Mouse (Mus musculus) olfactory bulb, adult 2 months (tissue): ENCODE measurements at regions not wholly inside any gene's neighbourhood (a gene's known extent, or its start where the extent isn't known, plus 50 kb on each side); places are given as distances from the start of the nearest gene placed in this dataset.

Experiments
- H3K27ac ChIP-seq: fragments of 200-500 bp; 2 replicates; pipeline ENCODE4 v1.5.1; 2012; ENCODE audit warnings: low read depth, low read length; ENCODE audit not compliant: insufficient read depth
- H3K4me1 ChIP-seq: fragments of 200-500 bp; 2 replicates; pipeline ENCODE4 v1.6.1; 2012; ENCODE audit warnings: low read length; ENCODE audit not compliant: control insufficient read depth, insufficient read depth
- H3K4me3 ChIP-seq: fragments of 200-500 bp; 2 replicates; pipeline ENCODE4 v1.5.1; 2012; ENCODE audit warnings: mild to moderate bottlenecking, low read depth, low read length, moderate library complexity; ENCODE audit not compliant: insufficient read depth
- CTCF ChIP-seq: fragments of 200-500 bp; IDR thresholded peaks from 2 replicates; pipeline ENCODE4 v1.5.1; 2012; ENCODE audit warnings: low read depth, mild to moderate bottlenecking, low read length, moderate library complexity; ENCODE audit not compliant: insufficient read depth
- POLR2A ChIP-seq: fragments of 200-500 bp; IDR thresholded peaks from 2 replicates; pipeline ENCODE4 v1.6.1; 2012; ENCODE audit warnings: mild to moderate bottlenecking, low read depth, low read length, moderate library complexity; ENCODE audit not compliant: insufficient read depth
- WGBS: fragments of 180-500 bp; shearing (Covaris S2); methylation state at CpG from one replicate; pipeline ENCODE4 v1.1.7; 2018; 5-methylcytosine and 5-hydroxymethylcytosine counted together

DNA sequence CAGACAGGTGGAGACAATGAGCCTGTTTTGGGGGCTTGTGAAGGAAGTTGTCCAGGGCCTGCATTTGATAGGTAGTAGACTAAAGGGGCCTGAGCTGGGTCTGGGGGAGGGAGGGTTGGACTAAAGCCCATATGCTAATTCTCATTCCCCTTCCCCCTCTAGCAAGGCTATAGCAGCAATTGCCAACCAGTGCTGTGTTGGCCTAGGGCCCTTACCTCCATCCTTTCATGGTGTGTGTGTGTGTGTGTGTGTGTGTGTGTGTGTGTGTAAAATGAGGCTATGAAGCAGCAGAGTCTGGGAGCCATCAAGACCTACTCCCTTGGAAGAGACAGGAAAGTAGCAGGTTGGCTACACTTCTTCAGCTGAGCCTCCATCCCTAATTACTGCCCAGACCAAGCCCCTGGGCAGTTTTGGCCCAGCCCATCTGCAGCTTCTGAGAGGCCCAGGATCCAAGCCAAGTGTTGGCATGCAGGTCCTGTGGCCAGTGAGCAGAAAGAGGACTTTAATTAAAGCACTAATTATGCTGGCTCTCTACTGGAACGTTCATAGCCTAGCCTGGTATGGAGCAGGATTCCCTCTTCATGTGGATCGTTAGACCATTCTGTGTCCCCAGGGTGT, 143.4 kb downstream of the Dhx35 start:
- Histone ChIP-seq H3K4me1 (no peaks in the 10 kb centered on the region; the same call in 1 of the 2 replicates), H3K27ac (no peak overlapping the region), H3K4me3 (no peak overlapping the region)
- WGBS, result 51% methylated on average over 2 of the region's 2 CpGs
- no peak for TF ChIP-seq POLR2A
- no peak for TF ChIP-seq CTCF

DNA sequence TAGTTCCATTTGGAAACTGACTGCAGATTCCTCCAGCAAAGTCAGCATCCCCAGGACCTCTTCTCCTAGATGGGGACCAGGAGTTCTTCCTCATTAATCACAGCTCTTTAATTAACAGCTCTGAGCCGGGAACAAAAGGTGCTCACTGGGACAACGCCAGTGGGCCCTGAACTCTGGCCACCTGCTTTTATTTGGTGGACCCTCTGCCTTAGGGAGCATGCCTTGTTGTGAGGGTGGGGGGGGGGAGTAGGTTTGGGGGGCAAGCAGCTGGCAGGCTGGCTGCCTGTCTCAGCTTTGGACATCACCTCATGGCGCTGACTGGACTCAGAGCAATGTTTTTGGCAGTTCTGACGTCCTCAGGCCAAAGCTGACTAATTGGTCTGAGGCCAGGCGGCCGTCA, 154.8 kb downstream of the Dhx35 start:
- no peak overlapping the region for H3K4me3 ChIP-seq
- no peak overlapping the region for H3K27ac ChIP-seq
- 0 out of 2 replicates have a peak, but pooled peaks cover 8% of the 10 kb centered on the region for H3K4me1 ChIP-seq
- no peak for TF ChIP-seq CTCF
- no peak for TF ChIP-seq POLR2A
- WGBS, result 72% methylated on average over 6 of the region's 6 CpGs

- 70% methylated on average over 3 of the region's 3 CpGs for WGBS
- Histone ChIP-seq H3K4me1 (0 out of 2 replicates have a peak, but pooled peaks cover 8% of the 10 kb centered on the region), H3K4me3 (no peak overlapping the region), H3K27ac (no peak overlapping the region)
- no peak for TF ChIP-seq POLR2A
- no peak for TF ChIP-seq CTCF
These were observed 156.5 kb downstream of the Dhx35 start for GRCm38 (mm10) chr2:158951061-158951460.

GRCm38 (mm10) chr2:158956888-158957287, 162.3 kb downstream of the Dhx35 start:
- WGBS, result 27% methylated on average over 11 of the region's 11 CpGs
- TF ChIP-seq POLR2A (no peak), CTCF (no peak)
- Histone ChIP-seq H3K4me1 (peaks cover 4% of the 10 kb centered on the region; the same call in 1 of the 2 replicates), H3K27ac (no peak overlapping the region), H3K4me3 (no peak overlapping the region)

GRCm38 (mm10) chr2:158965003-158965665, 170.5 kb downstream of the Dhx35 start:
- H3K27ac ChIP-seq, result no peak overlapping the region
- WGBS, result 40% methylated on average over 6 of the region's 6 CpGs
- TF ChIP-seq CTCF (no peak), POLR2A (no peak)

DNA sequence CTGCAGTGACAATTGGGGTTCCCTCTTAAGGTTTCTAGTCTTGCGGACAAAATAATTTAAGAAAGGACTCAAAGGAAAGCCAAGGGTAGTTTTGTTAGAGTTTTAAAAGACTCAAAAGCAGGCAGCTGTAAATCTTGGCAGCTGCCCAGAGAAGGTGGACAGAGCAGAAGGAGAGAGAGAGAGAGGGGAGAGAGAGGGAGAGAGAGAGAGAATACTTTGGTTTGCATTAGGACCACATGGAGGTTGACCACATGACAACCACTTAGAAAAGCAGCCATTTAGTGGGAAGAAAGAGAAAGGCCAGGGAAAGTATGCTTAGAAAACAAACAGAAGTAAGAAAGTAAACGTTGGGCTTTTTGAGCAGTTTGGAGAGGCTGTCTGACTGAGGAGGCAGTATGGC, 177.6 kb downstream of the Dhx35 start:
- Histone ChIP-seq H3K4me3 (no peak overlapping the region), H3K27ac (no peak overlapping the region), H3K4me1 (no peaks in the 10 kb centered on the region)
- TF ChIP-seq CTCF (no peak), POLR2A (no peak)
- WGBS, result 50% methylated on average over 2 of the region's 2 CpGs

More at GRCm38 (mm10) chr2:158965003-158965665, 170.5 kb downstream of the Dhx35 start:
- Histone ChIP-seq H3K4me1 (0 out of 2 replicates have a peak, but pooled peaks cover 2% of the 10 kb centered on the region), H3K4me3 (no peak overlapping the region)

DNA sequence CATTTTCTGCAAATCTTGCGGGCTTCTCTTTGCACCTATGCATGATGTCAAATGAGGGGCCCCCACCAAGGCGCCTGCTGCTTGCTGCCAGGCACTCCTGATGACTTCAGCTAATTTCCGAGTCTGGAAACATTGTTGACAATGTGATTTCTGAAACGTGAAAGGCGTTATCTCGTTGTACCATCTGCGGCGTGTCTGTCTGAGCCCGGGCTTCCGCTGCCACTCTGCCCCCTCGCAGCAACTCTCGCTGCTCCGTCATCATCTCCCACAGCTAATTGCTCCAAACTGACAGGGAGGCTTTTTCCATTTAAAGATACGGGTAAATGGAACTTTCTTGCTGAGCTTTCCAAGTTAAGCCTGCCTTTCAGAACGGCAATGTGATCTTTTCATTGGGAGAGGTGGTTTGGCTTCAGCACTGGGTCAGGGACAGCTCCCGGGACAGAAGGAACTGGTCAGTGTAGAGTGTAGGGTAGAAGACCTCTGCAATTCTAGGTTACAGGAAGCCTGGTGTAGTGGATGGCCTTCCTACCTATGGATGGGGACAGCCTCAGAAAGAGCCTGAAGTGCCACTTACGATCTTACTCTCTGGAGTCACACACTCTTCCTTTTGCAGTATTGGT, 191.0 kb downstream of the Dhx35 start:
- no peak overlapping the region for H3K4me3 ChIP-seq
- TF ChIP-seq POLR2A (no peak), CTCF (no peak)
- H3K4me1 ChIP-seq, result peaks cover 2% of the 10 kb centered on the region; the same call in 1 of the 2 replicates
- 45% methylated on average over 17 of the region's 17 CpGs for WGBS
- H3K27ac ChIP-seq, result no peak overlapping the region

DNA sequence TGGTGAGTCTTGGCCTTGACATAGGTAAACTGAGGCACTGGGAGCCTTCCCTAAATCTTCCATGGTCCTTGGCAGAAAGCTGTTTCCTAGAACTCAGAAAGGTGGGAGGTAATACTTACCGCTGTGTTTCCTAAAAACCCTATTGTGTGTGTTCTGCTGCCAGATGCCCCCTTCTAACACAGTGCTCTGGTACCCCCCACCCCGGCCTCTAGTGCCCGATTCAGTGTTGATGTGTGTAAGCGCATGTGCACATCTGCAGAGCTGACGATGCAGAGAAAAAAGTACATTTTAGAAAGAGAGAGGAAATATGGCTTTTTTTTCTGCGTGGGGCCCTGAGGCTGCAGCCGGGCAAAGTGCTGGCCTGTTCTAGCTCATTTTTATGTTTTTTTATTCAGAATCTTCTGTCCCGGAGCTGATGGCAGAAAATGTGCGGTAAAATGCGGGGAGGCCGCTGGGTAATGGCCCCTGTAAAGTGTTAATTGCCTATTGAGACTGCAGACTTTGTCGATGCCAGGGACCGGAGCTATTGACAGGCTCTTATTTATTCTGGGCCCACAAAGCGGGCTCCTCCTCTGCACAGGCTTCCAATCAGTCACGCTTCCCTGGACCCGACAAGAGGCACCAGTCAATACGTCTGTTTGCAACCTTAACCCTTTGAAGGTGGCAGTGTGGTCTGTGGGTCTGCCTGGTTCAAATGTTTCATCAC, 208.0 kb downstream of the Dhx35 start:
- Histone ChIP-seq H3K4me3 (no peak overlapping the region), H3K27ac (no peak overlapping the region), H3K4me1 (no peaks in the 10 kb centered on the region)
- TF ChIP-seq CTCF (no peak), POLR2A (no peak)
- WGBS, result 37% methylated on average over 17 of the region's 17 CpGs

GRCm38 (mm10) chr2:159003187-159003497, 208.5 kb downstream of the Dhx35 start:
- H3K4me1 ChIP-seq, result no peaks in the 10 kb centered on the region
- no peak overlapping the region for H3K4me3 ChIP-seq
- TF ChIP-seq POLR2A (no peak), CTCF (no peak)
- WGBS, result 66% methylated on average over 4 of the region's 4 CpGs
- no peak overlapping the region for H3K27ac ChIP-seq
